Mouse (Mus musculus) heart, adult 2 months (tissue): ENCODE data around the gene Gm20708. TPM values are rescaled to one million over a fixed set of nuclear protein-coding genes. Genes with fewer than 3 reads are reported as not detected.

Experiments used
- DNase-seq, 2 experiments: peaks; one replicate each; pipeline ENCODE4 v3.0.0; 2021
- H3K27ac ChIP-seq: fragments of 200-600 bp; 2 replicates; pipeline ENCODE4 v1.8.1; 2022
- H3K27me3 ChIP-seq: fragments of 200-500 bp; 2 replicates; pipeline ENCODE4 v1.6.1; 2012; ENCODE audit warnings: mild to moderate bottlenecking, low read length, inconsistent platforms, mixed read lengths; ENCODE audit not compliant: control insufficient read depth, insufficient read depth
- H3K36me3 ChIP-seq: fragments of 200-500 bp; 2 replicates; pipeline ENCODE4 v1.6.1; 2012; ENCODE audit warnings: low read length, inconsistent platforms; ENCODE audit not compliant: control insufficient read depth, insufficient read depth
- H3K4me1 ChIP-seq: fragments of 200-500 bp; 2 replicates; pipeline ENCODE4 v1.6.1; 2011; ENCODE audit warnings: low read length; ENCODE audit not compliant: control insufficient read depth, insufficient read depth
- H3K4me3 ChIP-seq: fragments of 200-600 bp; 2 replicates; pipeline ENCODE4 v1.8.1; 2022
- H3K79me2 ChIP-seq: fragments of 200-500 bp; replicated peaks from 2 replicates; pipeline ENCODE4 v1.6.1; 2012; ENCODE audit warnings: mild to moderate bottlenecking, inconsistent platforms, low read length, moderate library complexity, mixed read lengths; ENCODE audit not compliant: control insufficient read depth, insufficient read depth
- H3K9ac ChIP-seq: fragments of 200-500 bp; 2 replicates; pipeline ENCODE4 v1.6.1; 2012; ENCODE audit warnings: low read depth, mild to moderate bottlenecking, control low read depth, inconsistent platforms, low read length, mixed read lengths
- CTCF ChIP-seq: fragments of 200-600 bp; IDR thresholded peaks from 2 replicates; pipeline ENCODE4 v1.8.1; 2022; ENCODE audit warnings: antibody characterized with exemption, mild to moderate bottlenecking, moderate library complexity
- EP300 ChIP-seq: fragments of 200-500 bp; IDR thresholded peaks from 2 replicates; pipeline ENCODE4 v1.6.1; 2011; ENCODE audit warnings: low read depth, low read length, control low read depth; ENCODE audit not compliant: insufficient read depth
- POLR2A ChIP-seq: fragments of 200-500 bp; IDR thresholded peaks from 2 replicates; pipeline ENCODE4 v1.6.1; 2011; ENCODE audit warnings: mild to moderate bottlenecking, low read depth, low read length, control low read depth; ENCODE audit not compliant: insufficient read depth
- WGBS: fragments of 180-500 bp; shearing (Covaris S2); methylation state at CpG from one replicate; pipeline ENCODE4 v1.1.7; 2018; 5-methylcytosine and 5-hydroxymethylcytosine counted together
- intact Hi-C: fragments of 180-260 bp; cut with DNase I; formaldehyde crosslinking; loops from one replicate; pipeline ENCODE4 v1.15.1; 2025
- polyA plus RNA-seq: library from polyadenylated mRNA; depleted of rRNA; stranded (reverse); fragments of >200 nt; gene quantifications from 2 replicates; pipeline ENCODE4 v1.2.3, GENCODE M21; 2012
- total RNA-seq, 2 experiments: library from RNA; stranded (reverse); gene quantifications; 2 replicates each; pipeline ENCODE4 v1.2.3; 2021

The Gm20708 gene
- total and polyA plus RNA-seq, 3 experiments, result 0.44 to 0.57 (median 0.48) TPM

DNA sequence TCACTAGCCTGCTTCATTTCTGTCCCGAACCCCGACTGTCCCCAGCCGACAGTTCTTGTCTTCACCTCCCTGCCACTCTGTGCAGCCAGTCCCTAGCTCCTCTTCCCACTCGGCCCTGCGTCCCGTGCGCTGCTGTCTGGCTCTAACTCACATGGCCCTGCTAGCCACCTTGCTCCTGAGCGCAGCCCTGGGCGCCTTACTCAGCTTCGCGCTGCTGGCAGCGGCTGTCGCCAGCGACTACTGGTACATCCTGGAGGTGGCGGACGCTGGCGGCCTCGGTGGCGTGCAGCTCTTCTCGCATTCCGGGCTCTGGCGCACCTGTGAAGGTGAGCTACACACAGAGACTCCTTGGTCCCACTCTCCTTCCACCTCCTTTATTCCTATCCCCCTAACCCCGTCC, 51.1 kb downstream of the Gm20708 start, which contains the start of gene Tmem235:
TSS of gene Tmem235 (plus strand) at position 152 of the 400 bp plus-strand sequence.
- H3K9ac ChIP-seq, result no peak within 1 kb of the TSS
- DNase-seq, result no peak
- 10% methylated on average over 23 of the region's 23 CpGs for WGBS
- no peaks in the 10 kb centered on the region for H3K36me3 ChIP-seq
- no peak within 1 kb of the TSS for H3K4me3 ChIP-seq
- no peaks in the 10 kb centered on the region for H3K79me2 ChIP-seq
- no peaks in the 10 kb centered on the region for H3K4me1 ChIP-seq
- peaks cover 6% of the 10 kb centered on the region; the same call in 1 of the 2 replicates for H3K27me3 ChIP-seq
- TF ChIP-seq EP300, result no peak
- H3K27ac ChIP-seq, result no peak within 1 kb of the TSS
- intact Hi-C loops, result no loop called here

DNA sequence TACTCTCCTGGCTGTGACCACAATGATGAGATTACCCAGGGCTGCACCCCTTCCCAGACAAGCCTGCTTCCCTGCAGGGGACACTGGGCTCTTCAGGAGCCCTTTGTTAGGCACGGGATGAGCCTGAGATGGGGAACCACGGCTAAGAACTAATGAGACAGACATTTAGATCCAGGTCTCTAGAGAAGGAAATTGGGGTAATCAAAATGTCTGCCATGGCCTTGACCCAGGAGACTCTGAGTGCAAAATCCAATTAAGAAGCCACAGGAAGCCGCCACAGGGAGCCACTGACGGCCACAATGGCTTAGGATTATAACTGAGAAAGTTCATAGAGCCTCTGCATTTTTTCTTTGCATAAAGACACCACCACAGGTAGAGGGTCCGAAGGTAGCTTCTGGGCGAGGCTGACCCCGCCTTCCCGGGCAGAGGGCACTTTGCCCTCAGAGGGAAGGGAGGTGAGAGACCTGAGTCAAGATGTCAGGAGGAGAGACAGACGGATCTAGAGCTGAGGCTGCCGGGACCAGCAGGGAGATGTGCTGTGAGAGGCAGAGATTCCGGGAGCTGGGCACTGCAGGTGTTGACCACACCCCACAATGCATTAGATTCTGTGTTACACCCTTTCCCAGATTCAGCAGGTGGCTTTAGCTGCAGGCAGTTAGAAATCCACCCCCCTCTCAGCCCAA, 53.8 kb downstream of the Gm20708 start:
- H3K36me3 ChIP-seq, result no peaks in the 10 kb centered on the region
- TF ChIP-seq EP300 (no peak), CTCF (no peak), POLR2A (no peak)
- no peak overlapping the region for H3K9ac ChIP-seq
- intact Hi-C loops, result no loop called here
- no peak for DNase-seq
- H3K27me3 ChIP-seq, result peaks cover 6% of the 10 kb centered on the region; the same call in 1 of the 2 replicates
- H3K79me2 ChIP-seq, result no peaks in the 10 kb centered on the region
- H3K27ac ChIP-seq, result no peak overlapping the region
- H3K4me3 ChIP-seq, result no peak overlapping the region
- H3K4me1 ChIP-seq, result no peaks in the 10 kb centered on the region
- 54% methylated on average over 11 of the region's 11 CpGs for WGBS

GRCm38 (mm10) chr11:117864805-117865204, 55.3 kb downstream of the Gm20708 start:
- Histone ChIP-seq H3K27ac (no peak overlapping the region), H3K9ac (no peak overlapping the region), H3K27me3 (peaks cover 6% of the 10 kb centered on the region; the same call in 1 of the 2 replicates), H3K36me3 (no peaks in the 10 kb centered on the region), H3K4me1 (no peaks in the 10 kb centered on the region), H3K4me3 (no peak overlapping the region), H3K79me2 (no peaks in the 10 kb centered on the region)
- no peak for DNase-seq
- 62% methylated on average over 2 of the region's 2 CpGs for WGBS
- TF ChIP-seq EP300, result no peak
- no peak for TF ChIP-seq CTCF
- no peak for TF ChIP-seq POLR2A
- intact Hi-C loops, result no loop called here

DNA sequence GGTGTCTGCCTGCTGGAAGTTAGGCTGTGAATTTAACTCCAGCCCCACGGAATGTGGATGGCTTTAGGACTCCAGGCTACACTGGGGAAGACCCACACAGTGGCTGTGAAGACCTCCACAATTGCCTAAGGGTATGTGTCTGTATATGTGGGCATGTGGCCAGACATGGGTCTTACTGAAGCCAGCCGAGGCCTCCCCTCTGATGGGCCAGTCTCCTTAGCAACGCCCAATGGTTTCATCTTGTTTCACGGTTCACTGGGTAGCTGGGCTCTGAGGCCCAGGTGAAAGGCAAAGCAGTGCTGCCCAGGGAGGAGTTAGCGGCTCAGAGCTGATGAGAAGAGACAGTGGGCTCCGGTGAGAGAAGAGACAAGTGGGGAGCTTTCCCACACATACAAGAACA, 56.5 kb downstream of the Gm20708 start:
- Histone ChIP-seq H3K9ac (no peak overlapping the region), H3K4me3 (no peak overlapping the region), H3K27ac (no peak overlapping the region), H3K27me3 (no peaks in the 10 kb centered on the region), H3K79me2 (no peaks in the 10 kb centered on the region), H3K36me3 (no peaks in the 10 kb centered on the region), H3K4me1 (no peaks in the 10 kb centered on the region)
- TF ChIP-seq EP300 (no peak), CTCF (no peak), POLR2A (no peak)
- intact Hi-C loops, result no loop called here
- WGBS, result 69% methylated on average over 6 of the region's 6 CpGs
- no peak for DNase-seq

- TF ChIP-seq POLR2A, result no peak
- TF ChIP-seq EP300, result peak; percentile 97
- peak; percentile 99 for TF ChIP-seq CTCF
- intact Hi-C loops, result loop anchor here (1.0 to 5.0 kb wide), 5 partner anchors 42 to 351 kb away; partner anchors contain the start of gene Socs3
- peaks cover 3% of the 10 kb centered on the region for H3K4me1 ChIP-seq
- H3K9ac ChIP-seq, result no peak overlapping the region
- no peak overlapping the region for H3K27ac ChIP-seq
- no peaks in the 10 kb centered on the region for H3K36me3 ChIP-seq
- DNase-seq, result peak; percentile 75 to 77
- no peaks in the 10 kb centered on the region for H3K79me2 ChIP-seq
- H3K4me3 ChIP-seq, result no peak overlapping the region
- 42% methylated on average over 12 of the region's 12 CpGs for WGBS
- no peaks in the 10 kb centered on the region for H3K27me3 ChIP-seq
Measured at GRCm38 (mm10) chr11:117870688-117871365, 61.4 kb downstream of the Gm20708 start.

GRCm38 (mm10) chr11:117871376-117871775, 61.9 kb downstream of the Gm20708 start:
- Histone ChIP-seq H3K27me3 (no peaks in the 10 kb centered on the region), H3K79me2 (no peaks in the 10 kb centered on the region), H3K4me1 (peaks cover 3% of the 10 kb centered on the region), H3K9ac (no peak overlapping the region), H3K36me3 (no peaks in the 10 kb centered on the region), H3K4me3 (no peak overlapping the region), H3K27ac (no peak overlapping the region)
- 86% methylated on average over 5 of the region's 5 CpGs for WGBS
- intact Hi-C loops, result loop anchor here (2.0 to 5.0 kb wide), 3 partner anchors 41 to 351 kb away; partner anchors contain the start of gene Socs3
- TF ChIP-seq CTCF (no peak), POLR2A (no peak), EP300 (no peak)
- no peak for DNase-seq
